Mouse (Mus musculus): ENCODE results near the gene Tnpo1.
A peak's percentile ranks its signal among the peaks of the same experiment; 100 is the strongest.
"Not testable (repeated sequence)": the region's sequence is repeated elsewhere in the genome, so short reads cannot be mapped to it uniquely, and the experiment has no call there.

The Tnpo1 gene

DNA sequence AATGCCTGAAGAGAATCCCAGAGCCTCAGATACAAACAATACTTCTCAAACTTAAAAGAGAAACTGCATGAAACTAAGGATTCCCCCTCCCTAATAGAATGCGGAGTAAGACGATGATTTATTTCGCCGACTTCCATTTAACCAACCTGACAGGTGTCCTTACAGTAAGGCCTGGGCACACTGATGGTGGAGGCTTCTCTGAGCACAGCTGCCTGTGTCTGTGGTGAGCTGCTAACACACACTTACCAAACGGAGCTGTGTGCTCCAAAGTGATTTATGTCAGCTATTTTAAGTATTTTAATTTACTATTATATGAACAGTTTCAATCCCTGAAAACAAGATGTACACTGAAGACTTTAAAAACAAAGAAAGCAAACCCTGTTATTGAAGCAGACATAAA, 42.4 kb downstream of the Tnpo1 start:
- no peak for DNase-seq

DNA sequence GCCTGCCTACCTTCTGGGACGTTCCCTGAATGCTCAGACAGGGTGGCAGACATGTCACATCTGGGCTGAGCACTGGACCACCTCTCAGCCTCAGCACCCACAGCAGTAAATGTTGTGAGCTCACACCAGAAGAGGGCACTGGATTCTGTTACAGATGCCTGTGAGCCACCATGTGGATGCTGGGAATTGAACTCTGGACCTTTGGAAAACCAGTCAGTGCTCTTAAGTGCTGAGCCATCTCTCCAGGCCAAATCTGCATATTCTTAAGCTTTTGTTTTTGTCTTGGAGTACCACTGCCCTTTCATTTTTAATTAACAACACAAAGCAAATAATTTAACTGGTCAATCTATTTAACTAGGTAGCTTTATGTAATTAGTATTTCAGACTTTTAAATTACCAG, 44.2 kb downstream of the Tnpo1 start:
- no peak for DNase-seq

DNA sequence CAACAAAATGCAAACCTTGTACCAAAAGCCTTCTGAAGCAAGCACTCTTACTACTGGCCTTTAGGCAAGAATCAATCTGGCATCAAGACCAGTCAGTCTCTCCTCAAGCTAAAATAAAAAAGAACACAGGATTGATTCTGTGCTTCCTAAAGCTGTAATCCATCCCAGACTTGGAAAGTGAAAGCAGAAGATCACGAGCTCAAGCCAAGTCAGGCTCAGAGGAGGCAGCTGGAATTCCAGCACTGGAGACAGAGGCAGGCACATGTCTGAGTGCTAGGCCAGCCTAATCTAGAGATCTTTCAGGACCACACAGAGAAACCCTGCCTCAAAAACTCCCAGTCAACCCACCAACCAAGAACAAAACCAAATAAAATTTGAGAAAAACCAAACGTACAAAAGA, 45.8 kb downstream of the Tnpo1 start:
- DNase-seq, result no peak

GRCm38 (mm10) chr13:98879422-98879821, 46.8 kb downstream of the Tnpo1 start:
- DNase-seq, result no peak

- no peak for DNase-seq
Measured at GRCm38 (mm10) chr13:98877165-98877564, 49.0 kb downstream of the Tnpo1 start.

DNA sequence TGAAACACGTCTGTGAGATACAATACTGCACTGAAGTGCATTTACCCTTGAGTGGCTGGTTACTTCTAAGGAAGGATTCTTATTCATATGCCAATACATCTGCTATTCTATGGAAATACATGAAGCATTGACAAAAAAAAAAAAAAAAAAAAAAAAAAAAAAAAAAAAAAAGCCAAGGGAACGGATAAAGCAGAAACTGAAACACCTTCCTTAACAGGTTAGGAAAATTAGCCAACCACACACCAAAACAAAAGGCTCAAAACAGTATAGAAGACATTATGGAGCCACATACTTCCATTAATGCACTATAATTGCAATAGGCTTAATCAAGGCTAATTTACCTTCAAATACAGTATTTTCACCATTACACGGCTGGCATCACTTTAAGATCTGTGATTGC, 51.5 kb downstream of the Tnpo1 start:
- DNase-seq, result no peak

- DNase-seq, result no peak
Measured at GRCm38 (mm10) chr13:98872273-98872847, 53.8 kb downstream of the Tnpo1 start.

DNA sequence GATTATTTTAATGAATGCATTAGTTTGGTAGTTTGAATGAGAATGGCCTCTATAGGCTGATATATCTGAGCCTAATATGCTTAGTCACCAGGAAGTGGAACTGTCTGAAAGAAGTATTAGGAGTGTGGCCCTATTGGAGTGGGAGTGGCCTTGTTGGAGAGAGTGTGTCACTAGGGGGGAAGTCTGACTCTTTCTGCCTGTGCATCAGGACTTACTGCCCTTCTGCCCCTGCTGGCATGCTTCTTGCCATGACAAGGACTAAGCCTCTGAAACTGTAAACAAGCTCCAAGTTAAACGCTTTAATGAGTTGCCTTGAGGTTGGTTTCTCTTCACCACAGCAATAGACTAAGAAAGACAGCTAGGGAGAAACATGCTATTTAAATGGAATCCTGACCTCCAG, 54.9 kb downstream of the Tnpo1 start:
- peak in 1 of 2 experiments; percentile 19 for DNase-seq

GRCm38 (mm10) chr13:98868236-98868923, 57.8 kb downstream of the Tnpo1 start:
- DNase-seq, result no peak

DNA sequence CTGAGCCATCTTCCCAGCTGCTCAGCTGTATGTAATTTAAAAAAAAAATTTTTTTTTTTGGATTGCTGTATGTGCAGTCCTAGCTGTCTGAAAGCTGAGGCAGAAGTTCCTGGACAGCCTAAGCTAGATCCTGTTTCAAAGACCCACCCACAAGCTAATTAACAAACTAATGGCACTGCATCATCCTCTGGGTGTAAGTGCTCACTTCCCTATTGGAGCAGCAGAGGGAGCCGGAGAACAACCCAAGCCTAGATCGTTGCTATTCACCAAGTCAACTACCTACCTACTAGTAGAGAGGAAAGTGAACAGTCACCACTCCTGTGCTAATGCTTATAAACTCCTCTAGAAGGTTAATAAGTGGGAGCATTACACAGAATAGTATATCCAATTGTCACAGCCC, 58.4 kb downstream of the Tnpo1 start:
- peak; percentile 55 to 66 for DNase-seq

- no peak for DNase-seq
Measured at GRCm38 (mm10) chr13:98855291-98855690, 70.9 kb downstream of the Tnpo1 start.

DNA sequence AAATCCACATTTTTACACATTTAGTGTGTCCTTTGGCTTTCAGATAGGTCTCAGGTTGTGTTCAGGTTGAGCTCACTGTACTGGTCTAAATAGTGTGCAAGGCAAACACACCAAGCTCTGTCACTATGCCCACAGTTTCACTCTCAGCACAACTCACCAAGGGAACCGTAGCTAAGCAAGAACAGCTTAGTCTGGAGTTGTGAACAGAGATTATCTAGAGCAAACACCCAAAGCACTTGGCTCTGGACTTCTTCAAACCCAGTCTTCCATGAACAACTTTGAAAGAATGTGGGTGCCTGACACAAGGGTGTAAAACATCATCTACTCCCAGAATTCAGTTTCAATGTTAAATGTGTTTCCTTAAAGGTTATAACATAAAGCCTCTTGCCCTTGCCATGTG, 80.4 kb downstream of the Tnpo1 start:
- no peak for DNase-seq

GRCm38 (mm10) chr13:98836423-98837088, 89.6 kb downstream of the Tnpo1 start:
- no peak for DNase-seq

- no peak for DNase-seq
Measured at GRCm38 (mm10) chr13:98835740-98836139, 90.4 kb downstream of the Tnpo1 start.

- DNase-seq, result no peak
Measured at GRCm38 (mm10) chr13:98834723-98835122, 91.5 kb downstream of the Tnpo1 start.

DNA sequence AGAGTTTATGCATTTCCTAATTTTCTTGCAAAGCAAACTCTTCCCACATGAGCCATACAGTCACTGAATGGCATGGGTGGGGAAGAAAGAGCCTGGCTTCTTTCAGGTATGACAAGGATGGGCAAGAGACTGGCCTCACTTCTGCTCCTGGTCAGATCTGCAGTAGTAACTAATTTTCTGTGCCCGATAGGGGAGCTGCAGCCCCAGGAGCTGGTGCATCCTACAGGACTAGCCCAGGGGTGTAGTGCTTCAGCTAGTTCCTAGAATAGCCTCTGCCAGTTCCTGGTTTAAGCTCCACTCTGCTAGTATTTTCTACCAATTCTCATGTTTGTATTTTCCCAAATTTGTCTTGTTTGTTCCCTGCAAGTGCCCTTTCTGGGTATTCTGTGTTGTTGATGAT, 92.0 kb downstream of the Tnpo1 start:
- peak; percentile 22 to 37 for DNase-seq

DNA sequence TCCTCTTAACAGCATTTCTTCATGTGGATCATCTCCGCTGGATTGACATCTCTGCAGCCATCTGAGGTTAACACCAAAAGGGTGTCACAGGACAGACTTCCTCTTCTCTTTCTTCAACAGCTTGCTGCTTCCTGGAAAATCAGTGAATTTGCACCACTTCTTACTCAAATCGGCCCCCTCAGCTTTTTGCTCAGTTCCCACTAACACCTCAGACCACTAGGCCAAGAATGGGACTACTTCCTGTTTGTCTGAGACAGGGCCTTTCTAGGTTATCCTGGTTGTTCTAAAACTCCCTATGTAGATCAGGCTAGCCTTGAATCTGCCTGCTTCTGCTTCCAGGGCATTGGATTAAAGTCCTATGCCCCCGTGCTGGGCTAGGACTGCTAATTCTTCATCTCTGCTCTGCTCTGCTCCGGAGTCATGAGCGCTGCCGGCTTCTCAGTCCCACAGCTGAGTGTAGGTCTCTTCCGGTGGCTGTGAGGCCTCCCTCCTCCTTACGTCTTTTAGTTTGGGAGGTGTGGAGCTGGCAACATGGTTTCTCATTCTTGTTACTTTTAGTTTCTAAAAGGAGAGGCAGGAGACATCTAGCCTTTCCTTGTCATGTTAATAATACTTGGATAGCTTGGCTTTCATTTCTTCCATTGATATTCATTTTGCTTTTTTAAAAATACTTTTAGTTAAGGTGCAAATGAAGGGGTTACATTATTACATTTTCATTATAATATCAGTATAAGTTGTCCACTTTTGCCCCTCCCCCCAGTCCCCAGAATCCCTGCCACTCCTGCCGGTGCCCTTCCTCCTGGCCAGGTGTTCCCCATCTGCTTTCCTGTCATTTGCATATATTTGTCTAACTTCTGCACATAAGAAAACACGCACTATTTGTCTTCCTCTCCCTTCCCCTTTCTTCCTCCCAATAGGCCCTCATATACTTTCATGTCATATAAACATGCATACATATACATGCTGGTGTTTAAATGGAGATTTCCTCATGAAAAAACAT, 93.4 kb downstream of the Tnpo1 start:
- no peak for DNase-seq

DNA sequence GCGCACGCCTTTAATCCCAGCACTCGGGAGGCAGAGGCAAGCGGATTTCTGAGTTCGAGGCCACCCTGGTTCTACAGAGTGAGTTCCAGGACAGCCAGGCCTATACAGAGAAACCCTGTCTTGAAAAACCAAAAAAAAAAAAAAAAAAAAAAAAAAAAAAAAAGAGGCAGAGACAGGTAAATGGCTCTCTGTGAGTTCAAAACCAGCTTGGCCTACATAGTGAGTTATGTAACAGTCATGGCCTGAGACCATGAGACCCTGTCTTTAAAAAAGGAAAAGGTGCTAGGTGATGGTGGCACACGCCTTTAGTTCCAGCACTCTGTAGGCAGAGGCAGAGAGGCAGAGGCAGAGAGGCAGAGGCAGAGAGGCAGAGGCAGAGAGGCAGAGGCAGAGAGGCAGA, 97.2 kb downstream of the Tnpo1 start:
- not testable (repeated sequence) for DNase-seq

GRCm38 (mm10) chr13:98825574-98825973, 100.6 kb downstream of the Tnpo1 start:
- no peak for DNase-seq

DNA sequence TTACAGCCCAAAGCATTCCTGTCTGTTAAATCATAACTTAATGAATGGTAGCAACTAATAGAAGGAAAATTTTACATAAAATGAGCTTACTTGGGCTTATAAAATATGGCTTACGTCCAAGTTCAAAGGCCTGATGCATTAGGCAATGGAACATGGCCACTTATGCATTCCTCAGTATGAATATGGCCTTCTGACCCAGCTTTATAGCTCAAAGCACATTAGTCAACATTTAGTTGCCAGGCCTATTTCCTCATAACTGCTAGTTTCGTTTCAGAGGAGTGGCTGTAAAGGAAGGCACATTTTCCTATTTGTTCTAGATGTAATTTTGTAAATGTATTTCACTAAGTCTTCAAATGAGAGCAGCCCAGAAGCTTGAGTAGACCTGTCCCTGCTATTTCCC, 107.1 kb downstream of the Tnpo1 start:
- DNase-seq, result no peak

- DNase-seq, result peak in 1 of 2 experiments; percentile 42
Measured at GRCm38 (mm10) chr13:98818205-98818604, 108.0 kb downstream of the Tnpo1 start.

GRCm38 (mm10) chr13:98817766-98818165, 108.4 kb downstream of the Tnpo1 start:
- DNase-seq, result no peak

Measured in kidney, postnatal 4 days (tissue).